Mouse (Mus musculus): Measurements from ENCODE around the gene Vps45.

The Vps45 gene

GRCm38 (mm10) chr3:96029766-96030165, 28.5 kb downstream of the Vps45 start:
- TF ChIP-seq CTCF (conservative IDR thresholded peaks at IDR 0.05; ENCODE audit: low read length) (no peak), POU5F1 (IDR thresholded peaks at IDR 0.05; ENCODE audit: borderline replicate concordance, low read length) (no peak), NANOG (IDR thresholded peaks at IDR 0.05; ENCODE audit: borderline replicate concordance, low read length) (no peak)
- no peaks in the 10 kb centered on the region for H3K9me3 ChIP-seq (ENCODE audit: low read length)
- peaks cover 4% of the 10 kb centered on the region for H3K4me1 ChIP-seq (replicated peaks; ENCODE audit: low read depth, low read length)
- H3K36me3 ChIP-seq (ENCODE audit: insufficient read depth, low read length): peaks cover 4% of the 10 kb centered on the region; the same call in 1 of the 2 replicates
- no peak overlapping the region for H3K4me3 ChIP-seq (replicated peaks; ENCODE audit: low read length)
- H3K27me3 ChIP-seq (ENCODE audit: insufficient read depth, low read length): no peaks in the 10 kb centered on the region

- no peaks in the 10 kb centered on the region for H3K9me3 ChIP-seq (ENCODE audit: low read length)
- peaks cover 4% of the 10 kb centered on the region for H3K4me1 ChIP-seq (replicated peaks; ENCODE audit: low read depth, low read length)
- H3K27me3 ChIP-seq (ENCODE audit: insufficient read depth, low read length): no peaks in the 10 kb centered on the region
- H3K36me3 ChIP-seq (ENCODE audit: insufficient read depth, low read length): peaks cover 4% of the 10 kb centered on the region; the same call in 1 of the 2 replicates
- H3K4me3 ChIP-seq (replicated peaks; ENCODE audit: low read length): no peak overlapping the region
- TF ChIP-seq CTCF (conservative IDR thresholded peaks at IDR 0.05; ENCODE audit: low read length) (no peak), NANOG (IDR thresholded peaks at IDR 0.05; ENCODE audit: borderline replicate concordance, low read length) (no peak), POU5F1 (IDR thresholded peaks at IDR 0.05; ENCODE audit: borderline replicate concordance, low read length) (no peak)
Measured at GRCm38 (mm10) chr3:96029336-96029735, 28.9 kb downstream of the Vps45 start.

GRCm38 (mm10) chr3:96027875-96028274, 30.4 kb downstream of the Vps45 start:
- TF ChIP-seq NANOG (IDR thresholded peaks at IDR 0.05; ENCODE audit: borderline replicate concordance, low read length) (no peak), CTCF (conservative IDR thresholded peaks at IDR 0.05; ENCODE audit: low read length) (no peak), POU5F1 (IDR thresholded peaks at IDR 0.05; ENCODE audit: borderline replicate concordance, low read length) (no peak)
- no peak overlapping the region for H3K4me3 ChIP-seq (replicated peaks; ENCODE audit: low read length)

GRCm38 (mm10) chr3:96027145-96027544, 31.1 kb downstream of the Vps45 start:
- Histone ChIP-seq H3K4me1 (replicated peaks; ENCODE audit: low read depth, low read length) (no peaks in the 10 kb centered on the region), H3K4me3 (replicated peaks; ENCODE audit: low read length) (no peak overlapping the region), H3K36me3 (ENCODE audit: insufficient read depth, low read length) (peaks cover 4% of the 10 kb centered on the region; the same call in 1 of the 2 replicates), H3K9me3 (ENCODE audit: low read length) (no peaks in the 10 kb centered on the region), H3K27me3 (ENCODE audit: insufficient read depth, low read length) (no peaks in the 10 kb centered on the region)
- no peak for TF ChIP-seq NANOG (IDR thresholded peaks at IDR 0.05; ENCODE audit: borderline replicate concordance, low read length)
- TF ChIP-seq CTCF (conservative IDR thresholded peaks at IDR 0.05; ENCODE audit: low read length): no peak
- TF ChIP-seq POU5F1 (IDR thresholded peaks at IDR 0.05; ENCODE audit: borderline replicate concordance, low read length): no peak

More at GRCm38 (mm10) chr3:96027875-96028274, 30.4 kb downstream of the Vps45 start:
- Histone ChIP-seq H3K9me3 (ENCODE audit: low read length) (no peaks in the 10 kb centered on the region), H3K4me1 (replicated peaks; ENCODE audit: low read depth, low read length) (no peaks in the 10 kb centered on the region), H3K36me3 (ENCODE audit: insufficient read depth, low read length) (peaks cover 4% of the 10 kb centered on the region; the same call in 1 of the 2 replicates), H3K27me3 (ENCODE audit: insufficient read depth, low read length) (no peaks in the 10 kb centered on the region)

- H3K27me3 ChIP-seq (ENCODE audit: insufficient read depth, low read length): no peaks in the 10 kb centered on the region
- H3K4me3 ChIP-seq (replicated peaks; ENCODE audit: low read length): no peak overlapping the region
- no peaks in the 10 kb centered on the region for H3K36me3 ChIP-seq (ENCODE audit: insufficient read depth, low read length)
- no peak for TF ChIP-seq POU5F1 (IDR thresholded peaks at IDR 0.05; ENCODE audit: borderline replicate concordance, low read length)
- TF ChIP-seq CTCF (conservative IDR thresholded peaks at IDR 0.05; ENCODE audit: low read length): no peak
- no peak for TF ChIP-seq NANOG (IDR thresholded peaks at IDR 0.05; ENCODE audit: borderline replicate concordance, low read length)
- H3K9me3 ChIP-seq (ENCODE audit: low read length): no peaks in the 10 kb centered on the region
- H3K4me1 ChIP-seq (replicated peaks; ENCODE audit: low read depth, low read length): peaks cover 2% of the 10 kb centered on the region
Measured at GRCm38 (mm10) chr3:96021421-96022128, 36.7 kb downstream of the Vps45 start.

GRCm38 (mm10) chr3:96020735-96021134, 37.5 kb downstream of the Vps45 start:
- no peaks in the 10 kb centered on the region for H3K9me3 ChIP-seq (ENCODE audit: low read length)

GRCm38 (mm10) chr3:96017461-96017860, 40.8 kb downstream of the Vps45 start:
- no peak overlapping the region for H3K4me3 ChIP-seq (replicated peaks; ENCODE audit: low read length)
- H3K27me3 ChIP-seq (ENCODE audit: insufficient read depth, low read length): no peaks in the 10 kb centered on the region
- no peaks in the 10 kb centered on the region for H3K36me3 ChIP-seq (ENCODE audit: insufficient read depth, low read length)
- no peaks in the 10 kb centered on the region for H3K9me3 ChIP-seq (ENCODE audit: low read length)
- peaks cover 8% of the 10 kb centered on the region for H3K4me1 ChIP-seq (replicated peaks; ENCODE audit: low read depth, low read length)
- no peak for TF ChIP-seq NANOG (IDR thresholded peaks at IDR 0.05; ENCODE audit: borderline replicate concordance, low read length)
- no peak for TF ChIP-seq CTCF (conservative IDR thresholded peaks at IDR 0.05; ENCODE audit: low read length)
- TF ChIP-seq POU5F1 (IDR thresholded peaks at IDR 0.05; ENCODE audit: borderline replicate concordance, low read length): no peak

More at GRCm38 (mm10) chr3:96020735-96021134, 37.5 kb downstream of the Vps45 start:
- Histone ChIP-seq H3K4me1 (replicated peaks; ENCODE audit: low read depth, low read length) (peaks cover 8% of the 10 kb centered on the region), H3K36me3 (ENCODE audit: insufficient read depth, low read length) (no peaks in the 10 kb centered on the region), H3K4me3 (replicated peaks; ENCODE audit: low read length) (no peak overlapping the region), H3K27me3 (ENCODE audit: insufficient read depth, low read length) (no peaks in the 10 kb centered on the region)
- TF ChIP-seq NANOG (IDR thresholded peaks at IDR 0.05; ENCODE audit: borderline replicate concordance, low read length): no peak
- no peak for TF ChIP-seq POU5F1 (IDR thresholded peaks at IDR 0.05; ENCODE audit: borderline replicate concordance, low read length)
- no peak for TF ChIP-seq CTCF (conservative IDR thresholded peaks at IDR 0.05; ENCODE audit: low read length)

- Histone ChIP-seq H3K36me3 (ENCODE audit: insufficient read depth, low read length) (no peaks in the 10 kb centered on the region), H3K27me3 (ENCODE audit: insufficient read depth, low read length) (no peaks in the 10 kb centered on the region), H3K4me3 (replicated peaks; ENCODE audit: low read length) (no peak overlapping the region), H3K4me1 (replicated peaks; ENCODE audit: low read depth, low read length) (peaks cover 8% of the 10 kb centered on the region), H3K9me3 (ENCODE audit: low read length) (no peaks in the 10 kb centered on the region)
- no peak for TF ChIP-seq NANOG (IDR thresholded peaks at IDR 0.05; ENCODE audit: borderline replicate concordance, low read length)
Measured at GRCm38 (mm10) chr3:96016257-96016889, 41.9 kb downstream of the Vps45 start.

Measured in E14TG2a.4 (cell line).